Comparison of ENCODE assay signal across 8 mouse cellular contexts in genomic region chr11:8523344-8524126, GRCm38 (mm10).
A peak's percentile ranks its signal among the peaks of the same experiment; 100 is the strongest.
DNase-seq lines count a peak whose midpoint lies in the region; ATAC-seq lines count a peak whose summit lies in the region.

No protein-coding gene starts in this region.

- no peaks in the 10 kb centered on the region for H3K9me3 ChIP-seq in forebrain, embryonic 10.5 days
- H3K9me3 ChIP-seq in heart, embryonic 13.5 days, result no peaks in the 10 kb centered on the region
- no peaks in the 10 kb centered on the region for H3K9me3 ChIP-seq in liver, embryonic 11.5 days (ENCODE audit: control insufficient read depth, low read length)
- H3K9me3 ChIP-seq in neural tube, embryonic 13.5 days, result no peaks in the 10 kb centered on the region

- no peak overlapping the region for H3K4me3 ChIP-seq in forebrain, embryonic 10.5 days
- H3K4me3 ChIP-seq in heart, embryonic 13.5 days, result no peak overlapping the region
- H3K4me3 ChIP-seq in liver, embryonic 11.5 days (ENCODE audit: low read depth, low read length), result no peak overlapping the region
- H3K4me3 ChIP-seq in neural tube, embryonic 13.5 days, result no peak overlapping the region

- peaks cover 41% of the 10 kb centered on the region for H3K36me3 ChIP-seq in forebrain, embryonic 10.5 days (replicated peaks)
- H3K36me3 ChIP-seq in heart, embryonic 13.5 days, result peaks cover 19% of the 10 kb centered on the region
- no peaks in the 10 kb centered on the region for H3K36me3 ChIP-seq in liver, embryonic 11.5 days (ENCODE audit: control insufficient read depth, insufficient read depth, low read length)
- no peaks in the 10 kb centered on the region for H3K36me3 ChIP-seq in neural tube, embryonic 13.5 days

- peak; percentile 63 to 64 for DNase-seq in B cell, adult 2 months
- peak; percentile 39 for DNase-seq in c-Kit-positive CD71-negative TER-119-negative erythroid progenitor cells, embryonic 14.5 days (ENCODE audit: low read depth)
- peak; percentile 74 for DNase-seq in forebrain, embryonic 10.5 days (ENCODE audit: extremely low spot score, low spot score)
- peak; percentile 92 for DNase-seq in kidney, postnatal 10 days
- no peak for DNase-seq in liver, embryonic 11.5 days (ENCODE audit: low spot score)
- DNase-seq in telencephalon, adult 2 months (ENCODE audit: low read depth, low spot score), result peak; percentile 48

- no peak for ATAC-seq in heart, embryonic 13.5 days (ENCODE audit: extremely low read depth, insufficient number of reproducible peaks, low FRiP score, low TSS enrichment)
- ATAC-seq in liver, embryonic 11.5 days (replicated peaks; ENCODE audit: low FRiP score), result peak; percentile 29; the same call in 1 of the 2 replicates
- ATAC-seq in neural tube, embryonic 13.5 days (ENCODE audit: low read depth), result peak; percentile 81

- H3K4me1 ChIP-seq in forebrain, embryonic 10.5 days, result peaks cover 8% of the 10 kb centered on the region
- H3K4me1 ChIP-seq in heart, embryonic 13.5 days, result peaks cover 65% of the 10 kb centered on the region
- H3K4me1 ChIP-seq in liver, embryonic 11.5 days (replicated peaks; ENCODE audit: control insufficient read depth, insufficient read depth, low read length), result no peaks in the 10 kb centered on the region
- H3K4me1 ChIP-seq in neural tube, embryonic 13.5 days (replicated peaks), result peaks cover 12% of the 10 kb centered on the region

- no peaks in the 10 kb centered on the region for H3K27me3 ChIP-seq in forebrain, embryonic 10.5 days (ENCODE audit: poor library complexity, severe bottlenecking)
- H3K27me3 ChIP-seq in heart, embryonic 13.5 days (replicated peaks), result no peaks in the 10 kb centered on the region
- H3K27me3 ChIP-seq in liver, embryonic 11.5 days (replicated peaks; ENCODE audit: control insufficient read depth, insufficient read depth, low read length), result no peaks in the 10 kb centered on the region
- no peaks in the 10 kb centered on the region for H3K27me3 ChIP-seq in neural tube, embryonic 13.5 days

- WGBS in forebrain, embryonic 10.5 days, result 57% methylated on average over 10 of the region's 10 CpGs
- 27% methylated on average over 10 of the region's 10 CpGs for WGBS in heart, embryonic 13.5 days
- WGBS in liver, embryonic 11.5 days, result 48% methylated on average over 10 of the region's 10 CpGs
- WGBS in neural tube, embryonic 13.5 days, result 31% methylated on average over 10 of the region's 10 CpGs

- peak overlapping the region; percentile 40 for H3K4me2 ChIP-seq in heart, embryonic 13.5 days
- H3K4me2 ChIP-seq in liver, embryonic 11.5 days, result no peak overlapping the region
- peak overlapping the region; percentile 32 for H3K4me2 ChIP-seq in neural tube, embryonic 13.5 days

- H3K27ac ChIP-seq in forebrain, embryonic 10.5 days, result no peak overlapping the region; the same call in 1 of the 2 replicates
- H3K27ac ChIP-seq in heart, embryonic 13.5 days (replicated peaks), result peak overlapping the region; percentile 67
- no peak overlapping the region for H3K27ac ChIP-seq in liver, embryonic 11.5 days (ENCODE audit: low read depth, low read length)
- peak overlapping the region; percentile 46 for H3K27ac ChIP-seq in neural tube, embryonic 13.5 days (replicated peaks)

- H3K9ac ChIP-seq in heart, embryonic 13.5 days, result peak overlapping the region; percentile 61; the same call in 1 of the 2 replicates
- H3K9ac ChIP-seq in liver, embryonic 11.5 days (ENCODE audit: low read depth, low read length), result no peak overlapping the region
- peak overlapping the region; percentile 56; the same call in 1 of the 2 replicates for H3K9ac ChIP-seq in neural tube, embryonic 13.5 days

Comparison
In these comparisons a context has a peak if more than half of its experiments do, and no peak if none do; other contexts are left out.
1. H3K27ac ChIP-seq: peak in heart, embryonic 13.5 days (single experiment) and neural tube, embryonic 13.5 days (single experiment); none in forebrain, embryonic 10.5 days (single experiment) and liver, embryonic 11.5 days (single experiment).